Mouse (Mus musculus): ENCODE measurements around the gene Rasl12. TPM values are rescaled to one million over a fixed set of nuclear protein-coding genes. Genes with fewer than 3 reads are reported as not detected.

Rasl12 gene
- total and polyA plus RNA-seq, 3 experiments, result 0.13 TPM; not detected in 2

GRCm38 (mm10) chr9:65407861-65408260, 9.6 kb downstream of the Rasl12 start:
- dilution Hi-C loops (cut with MboI; ENCODE audit: extremely low pct_ligation_motif_present, extremely low pct_unique_long_range_greater_than_20kb, low sequenced_read_pairs), result no loop called here
- no peak overlapping the region for H3K4me2 ChIP-seq (ENCODE audit: insufficient read depth, low read depth, poor library complexity, severe bottlenecking)
- H3K9me3 ChIP-seq (replicated peaks; ENCODE audit: low read length), result no peaks in the 10 kb centered on the region
- no peak overlapping the region for H3K9ac ChIP-seq (ENCODE audit: insufficient read depth, low read depth)
- H3K79me2 ChIP-seq (replicated peaks; ENCODE audit: control insufficient read depth, extremely low read depth, insufficient read depth, poor library complexity, severe bottlenecking), result no peaks in the 10 kb centered on the region
- no peak overlapping the region for H3K4me3 ChIP-seq (replicated peaks in 1 of 3; ENCODE audit: low read depth in 2 of 3, low read length in 2 of 3, poor library complexity in 1 of 3)
- peaks cover 2% of the 10 kb centered on the region for H3K27me3 ChIP-seq (replicated peaks)
- in situ Hi-C loops (cut with MboI; ENCODE audit: low pct_ligation_motif_present, low pct_unique_long_range_greater_than_20kb, low sequenced_read_pairs), result no loop called here
- H3K36me3 ChIP-seq (replicated peaks in 1 of 2; ENCODE audit: control insufficient read depth in 1 of 2, insufficient read depth in 1 of 2, low read length in 1 of 2), result no peaks in the 10 kb centered on the region
- TF ChIP-seq TCF12 (IDR thresholded peaks at IDR 0.05; ENCODE audit: low read depth, low read length) (no peak), E2F4 (IDR thresholded peaks at IDR 0.05; ENCODE audit: insufficient replicate concordance, low read depth, low read length) (no peak), NRF1 (IDR thresholded peaks at IDR 0.05; ENCODE audit: low read depth, low read length) (no peak), SIN3A (IDR thresholded peaks at IDR 0.05; ENCODE audit: low read length) (no peak), PAX5 (IDR thresholded peaks at IDR 0.05; ENCODE audit: low read length) (no peak), CHD2 (IDR thresholded peaks at IDR 0.05; ENCODE audit: low read length) (no peak)
- no peaks in the 10 kb centered on the region; a peak in 1 of 4 replicates for H3K4me1 ChIP-seq (ENCODE audit: control insufficient read depth in 1 of 2, insufficient read depth in 2 of 2)
- no peak overlapping the region for H3K27ac ChIP-seq (ENCODE audit: insufficient read depth, low read depth)
- DNase-seq (ENCODE audit: extremely low read depth), result no peak

GRCm38 (mm10) chr9:65408871-65409295, 10.6 kb downstream of the Rasl12 start:
- no peak for DNase-seq (ENCODE audit: extremely low read depth)
- Histone ChIP-seq H3K4me3 (replicated peaks in 1 of 3; ENCODE audit: low read depth in 2 of 3, low read length in 2 of 3, poor library complexity in 1 of 3) (no peak overlapping the region), H3K79me2 (replicated peaks; ENCODE audit: control insufficient read depth, extremely low read depth, insufficient read depth, poor library complexity, severe bottlenecking) (no peaks in the 10 kb centered on the region), H3K36me3 (replicated peaks in 1 of 2; ENCODE audit: control insufficient read depth in 1 of 2, insufficient read depth in 1 of 2, low read length in 1 of 2) (no peaks in the 10 kb centered on the region), H3K27ac (ENCODE audit: insufficient read depth, low read depth) (no peak overlapping the region), H3K9ac (ENCODE audit: insufficient read depth, low read depth) (no peak overlapping the region), H3K4me1 (ENCODE audit: control insufficient read depth in 1 of 2, insufficient read depth in 2 of 2) (no peaks in the 10 kb centered on the region; a peak in 1 of 4 replicates), H3K9me3 (replicated peaks; ENCODE audit: low read length) (no peaks in the 10 kb centered on the region), H3K4me2 (ENCODE audit: insufficient read depth, low read depth, poor library complexity, severe bottlenecking) (no peak overlapping the region), H3K27me3 (replicated peaks) (peaks cover 3% of the 10 kb centered on the region)
- dilution Hi-C loops (cut with MboI; ENCODE audit: extremely low pct_ligation_motif_present, extremely low pct_unique_long_range_greater_than_20kb, low sequenced_read_pairs) (no loop called here), in situ Hi-C loops (cut with MboI; ENCODE audit: low pct_ligation_motif_present, low pct_unique_long_range_greater_than_20kb, low sequenced_read_pairs) (no loop called here)
- TF ChIP-seq IRF4 (IDR thresholded peaks at IDR 0.05; ENCODE audit: low read depth, low read length) (no peak), USF2 (conservative IDR thresholded peaks at IDR 0.05; ENCODE audit: low read depth, low read length) (no peak), ELF1 (IDR thresholded peaks at IDR 0.05; ENCODE audit: low read depth, low read length) (no peak), TCF12 (IDR thresholded peaks at IDR 0.05; ENCODE audit: low read depth, low read length) (no peak), ETS1 (conservative IDR thresholded peaks at IDR 0.05; ENCODE audit: low read depth, low read length) (no peak), JUN (IDR thresholded peaks at IDR 0.05; ENCODE audit: insufficient read depth, low read depth, low read length) (no peak), ZNF384 (IDR thresholded peaks at IDR 0.05; ENCODE audit: low read depth, low read length) (no peak), CHD1 (IDR thresholded peaks at IDR 0.05; ENCODE audit: low read depth, low read length) (no peak), KAT2A (IDR thresholded peaks at IDR 0.05; ENCODE audit: insufficient replicate concordance, low read length) (no peak)

GRCm38 (mm10) chr9:65410378-65410777, 12.1 kb downstream of the Rasl12 start:
- Histone ChIP-seq H3K79me2 (replicated peaks; ENCODE audit: control insufficient read depth, extremely low read depth, insufficient read depth, poor library complexity, severe bottlenecking) (no peaks in the 10 kb centered on the region), H3K27me3 (replicated peaks) (peaks cover 3% of the 10 kb centered on the region), H3K27ac (ENCODE audit: insufficient read depth, low read depth) (no peak overlapping the region), H3K9me3 (replicated peaks; ENCODE audit: low read length) (no peaks in the 10 kb centered on the region), H3K36me3 (replicated peaks in 1 of 2; ENCODE audit: control insufficient read depth in 1 of 2, insufficient read depth in 1 of 2, low read length in 1 of 2) (no peaks in the 10 kb centered on the region), H3K4me2 (ENCODE audit: insufficient read depth, low read depth, poor library complexity, severe bottlenecking) (no peak overlapping the region), H3K4me3 (replicated peaks in 1 of 3; ENCODE audit: low read depth in 2 of 3, low read length in 2 of 3, poor library complexity in 1 of 3) (no peak overlapping the region), H3K4me1 (ENCODE audit: control insufficient read depth in 1 of 2, insufficient read depth in 2 of 2) (no peaks in the 10 kb centered on the region; a peak in 1 of 4 replicates), H3K9ac (ENCODE audit: insufficient read depth, low read depth) (no peak overlapping the region)
- dilution Hi-C loops (cut with MboI; ENCODE audit: extremely low pct_ligation_motif_present, extremely low pct_unique_long_range_greater_than_20kb, low sequenced_read_pairs), result no loop called here
- in situ Hi-C loops (cut with MboI; ENCODE audit: low pct_ligation_motif_present, low pct_unique_long_range_greater_than_20kb, low sequenced_read_pairs), result no loop called here
- no peak for DNase-seq (ENCODE audit: extremely low read depth)
- TF ChIP-seq MEF2A (IDR thresholded peaks at IDR 0.05; ENCODE audit: borderline replicate concordance, low read depth, low read length) (no peak), MAFK (IDR thresholded peaks at IDR 0.05; ENCODE audit: insufficient replicate concordance, low read length) (no peak), MAX (IDR thresholded peaks at IDR 0.05; ENCODE audit: low read length) (no peak), ETS1 (conservative IDR thresholded peaks at IDR 0.05; ENCODE audit: low read depth, low read length) (no peak), TCF12 (IDR thresholded peaks at IDR 0.05; ENCODE audit: low read depth, low read length) (no peak), CHD1 (IDR thresholded peaks at IDR 0.05; ENCODE audit: low read depth, low read length) (no peak), HCFC1 (IDR thresholded peaks at IDR 0.05; ENCODE audit: low read depth, low read length) (no peak), ELF1 (IDR thresholded peaks at IDR 0.05; ENCODE audit: low read depth, low read length) (no peak), ZC3H11A (IDR thresholded peaks at IDR 0.05; ENCODE audit: low read depth, low read length) (no peak), POLR2A (IDR thresholded peaks at IDR 0.05; ENCODE audit: low read depth, low read length) (no peak), RCOR1 (conservative IDR thresholded peaks at IDR 0.05; ENCODE audit: low read depth, low read length) (no peak), MXI1 (IDR thresholded peaks at IDR 0.05; ENCODE audit: low read depth, low read length) (no peak)

Data from CH12.LX (cell line).